Mouse (Mus musculus) kidney, adult 2 months (tissue): ENCODE data around the gene Dlg2. TPM values are rescaled to one million over a fixed set of nuclear protein-coding genes. Genes with fewer than 3 reads are reported as not detected.

Experiments
- DNase-seq: peaks from one replicate; pipeline ENCODE4 v3.0.0; 2021
- H3K27ac ChIP-seq: fragments of 200-500 bp; 2 replicates; pipeline ENCODE4 v1.5.1; 2012; ENCODE audit warnings: low read depth, low read length, control low read depth, inconsistent platforms; ENCODE audit not compliant: insufficient read depth
- H3K27me3 ChIP-seq: fragments of 200-500 bp; replicated peaks from 2 replicates; pipeline ENCODE4 v1.6.1; 2012; ENCODE audit warnings: mild to moderate bottlenecking, moderate library complexity, low read length, inconsistent platforms; ENCODE audit not compliant: control insufficient read depth, insufficient read depth
- H3K36me3 ChIP-seq: fragments of 200-500 bp; 2 replicates; pipeline ENCODE4 v1.6.1; 2012; ENCODE audit warnings: mild to moderate bottlenecking, moderate library complexity, low read length, inconsistent platforms; ENCODE audit not compliant: control insufficient read depth, insufficient read depth
- H3K4me1 ChIP-seq: fragments of 200-500 bp; 2 replicates; pipeline ENCODE4 v1.6.1; 2011; ENCODE audit warnings: low read length; ENCODE audit not compliant: control insufficient read depth, insufficient read depth
- H3K4me3 ChIP-seq: fragments of 200-500 bp; 2 replicates; pipeline ENCODE4 v1.5.1; 2011; ENCODE audit warnings: mild to moderate bottlenecking, low read depth, low read length, control low read depth; ENCODE audit not compliant: insufficient read depth
- CTCF ChIP-seq: fragments of 200-500 bp; conservative IDR thresholded peaks from 2 replicates; pipeline ENCODE4 v1.5.1; 2011; ENCODE audit warnings: low read depth, mild to moderate bottlenecking, control low read depth, low read length, moderate library complexity, mixed read lengths; ENCODE audit not compliant: insufficient read depth, insufficient read length
- POLR2A ChIP-seq: fragments of 200-500 bp; IDR thresholded peaks from one replicate; pipeline ENCODE4 v1.6.1; 2011; ENCODE audit warnings: low read depth, low read length, control low read depth
- WGBS: fragments of 180-500 bp; shearing (Covaris S2); methylation state at CpG from one replicate; pipeline ENCODE4 v1.1.7; 2018; 5-methylcytosine and 5-hydroxymethylcytosine counted together
- polyA plus RNA-seq: library from polyadenylated mRNA; depleted of rRNA; stranded (reverse); fragments of >200 nt; gene quantifications from 2 replicates; pipeline ENCODE4 v1.2.3, GENCODE M21; 2012

Dlg2 gene
- polyA plus RNA-seq, 1 experiment: 2.1 TPM

- WGBS: 82% methylated on average over 4 of the region's 4 CpGs
- no peak for DNase-seq
- TF ChIP-seq POLR2A (no peak), CTCF (no peak)
- Histone ChIP-seq H3K4me1 (no peaks in the 10 kb centered on the region), H3K36me3 (no peaks in the 10 kb centered on the region), H3K27me3 (no peaks in the 10 kb centered on the region), H3K27ac (no peak overlapping the region), H3K4me3 (no peak overlapping the region)
Measured at GRCm38 (mm10) chr7:91044998-91045741, 568.7 kb downstream of the Dlg2 start.

GRCm38 (mm10) chr7:91045742-91046098 is 569.2 kb downstream of the Dlg2 start:
- Histone ChIP-seq H3K4me3 (no peak overlapping the region), H3K4me1 (no peaks in the 10 kb centered on the region), H3K27me3 (no peaks in the 10 kb centered on the region), H3K27ac (no peak overlapping the region), H3K36me3 (no peaks in the 10 kb centered on the region)
- DNase-seq: no peak
- 81% methylated on average over 1 of the region's 1 CpGs for WGBS
- no peak for TF ChIP-seq CTCF

GRCm38 (mm10) chr7:91063297-91064040 is 587.0 kb downstream of the Dlg2 start:
- no peak overlapping the region for H3K4me3 ChIP-seq
- WGBS: 45% methylated on average over 12 of the region's 12 CpGs
- no peaks in the 10 kb centered on the region for H3K4me1 ChIP-seq
- TF ChIP-seq POLR2A (no peak), CTCF (no peak)
- H3K36me3 ChIP-seq: no peaks in the 10 kb centered on the region
- H3K27ac ChIP-seq: no peak overlapping the region
- no peaks in the 10 kb centered on the region for H3K27me3 ChIP-seq
- DNase-seq: no peak

- Histone ChIP-seq H3K4me3 (no peak overlapping the region), H3K4me1 (no peaks in the 10 kb centered on the region), H3K27ac (no peak overlapping the region), H3K27me3 (no peaks in the 10 kb centered on the region), H3K36me3 (no peaks in the 10 kb centered on the region)
- no peak for TF ChIP-seq CTCF
- TF ChIP-seq POLR2A: no peak
- no peak for DNase-seq
- 77% methylated on average over 9 of the region's 9 CpGs for WGBS
Measured at GRCm38 (mm10) chr7:91071751-91072707, 595.6 kb downstream of the Dlg2 start.

- TF ChIP-seq CTCF (no peak), POLR2A (no peak)
- H3K27me3 ChIP-seq: no peaks in the 10 kb centered on the region
- no peak for DNase-seq
- H3K4me3 ChIP-seq: no peak overlapping the region
- 66% methylated on average over 2 of the region's 2 CpGs for WGBS
- no peak overlapping the region for H3K27ac ChIP-seq
- no peaks in the 10 kb centered on the region for H3K4me1 ChIP-seq
- H3K36me3 ChIP-seq: no peaks in the 10 kb centered on the region
Measured at GRCm38 (mm10) chr7:91086071-91086470, 609.6 kb downstream of the Dlg2 start.

- peak; percentile 12 for DNase-seq
- H3K4me1 ChIP-seq: no peaks in the 10 kb centered on the region
- TF ChIP-seq CTCF: no peak
- no peak for TF ChIP-seq POLR2A
- no peak overlapping the region for H3K4me3 ChIP-seq
- no peaks in the 10 kb centered on the region for H3K36me3 ChIP-seq
- peaks cover 1% of the 10 kb centered on the region; the same call in 1 of the 2 replicates for H3K27me3 ChIP-seq
- WGBS: 24% methylated on average over 6 of the region's 6 CpGs
- H3K27ac ChIP-seq: no peak overlapping the region
Measured at GRCm38 (mm10) chr7:91089211-91089930, 612.9 kb downstream of the Dlg2 start.

- no peak for DNase-seq
- H3K4me3 ChIP-seq: no peak overlapping the region
- no peaks in the 10 kb centered on the region for H3K36me3 ChIP-seq
- peaks cover 1% of the 10 kb centered on the region; the same call in 1 of the 2 replicates for H3K27me3 ChIP-seq
- TF ChIP-seq CTCF: no peak
- no peak for TF ChIP-seq POLR2A
- no peaks in the 10 kb centered on the region for H3K4me1 ChIP-seq
- 35% methylated on average over 5 of the region's 5 CpGs for WGBS
- no peak overlapping the region for H3K27ac ChIP-seq
Measured at GRCm38 (mm10) chr7:91090317-91090829, 613.9 kb downstream of the Dlg2 start.
